Mouse (Mus musculus) splenic B cell, adult 2 months (primary cell): ENCODE measurements around the gene Tnrc18.
A peak's percentile ranks its signal among the peaks of the same experiment; 100 is the strongest.
"Not testable (repeated sequence)": the region's sequence is repeated elsewhere in the genome, so short reads cannot be mapped to it uniquely, and the experiment has no call there.

Experiments used
- DNase-seq: peaks from one replicate; pipeline ENCODE4 v3.0.0-alpha.2; 2011; ENCODE audit warnings: low read depth, low spot score
- H3K27me3 ChIP-seq: 2 replicates; pipeline ENCODE4 v1.6.1; 2012; ENCODE audit warnings: mild to moderate bottlenecking, low read length, moderate library complexity, mixed read lengths; ENCODE audit not compliant: control insufficient read depth, poor library complexity, insufficient read depth, severe bottlenecking
- H3K36me3 ChIP-seq: 2 replicates; pipeline ENCODE4 v1.6.1; 2012; ENCODE audit warnings: mild to moderate bottlenecking, low read length, moderate library complexity, mixed read lengths; ENCODE audit not compliant: control insufficient read depth, poor library complexity, insufficient read depth, severe bottlenecking

Tnrc18 gene

GRCm38 (mm10) chr5:142817524-142818434 lies at the start of gene Tnrc18:
TSS of gene Tnrc18 (minus strand) at chr5:142817662.
- peak; percentile 88 for DNase-seq
- Histone ChIP-seq H3K36me3 (no peaks in the 10 kb centered on the region), H3K27me3 (peaks cover 2% of the 10 kb centered on the region; the same call in 1 of the 2 replicates)

GRCm38 (mm10) chr5:142857763-142858229 lies 40.3 kb upstream of the Tnrc18 start:
- Histone ChIP-seq H3K27me3 (no peaks in the 10 kb centered on the region), H3K36me3 (no peaks in the 10 kb centered on the region)
- no peak for DNase-seq

DNA sequence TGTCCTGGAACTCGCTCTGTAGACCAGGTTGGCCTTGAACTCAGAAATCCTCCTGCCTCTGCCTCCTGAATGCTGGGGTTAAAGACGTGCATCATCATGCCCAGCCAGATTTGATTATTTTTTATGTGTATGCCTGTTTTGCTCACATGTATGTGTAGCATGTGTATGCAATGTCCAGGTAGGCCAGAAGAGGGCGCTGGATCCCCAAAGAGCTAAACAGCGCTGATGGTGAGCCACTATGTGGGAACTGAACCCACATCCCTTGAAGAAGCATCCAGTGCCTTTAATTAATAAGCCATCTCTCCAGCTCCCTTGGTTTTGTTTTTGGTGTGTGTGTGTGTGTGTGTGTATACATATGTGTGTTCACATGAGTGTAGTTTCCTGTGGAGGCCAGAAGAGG lies 38.9 kb upstream of the Tnrc18 start:
- H3K36me3 ChIP-seq: no peaks in the 10 kb centered on the region
- no peak for DNase-seq
- H3K27me3 ChIP-seq: no peaks in the 10 kb centered on the region

GRCm38 (mm10) chr5:142854877-142855276 lies 37.4 kb upstream of the Tnrc18 start:
- DNase-seq: peak; percentile 42
- no peaks in the 10 kb centered on the region for H3K27me3 ChIP-seq
- no peaks in the 10 kb centered on the region for H3K36me3 ChIP-seq

GRCm38 (mm10) chr5:142853585-142853984 lies 36.1 kb upstream of the Tnrc18 start:
- no peak for DNase-seq
- Histone ChIP-seq H3K27me3 (no peaks in the 10 kb centered on the region), H3K36me3 (no peaks in the 10 kb centered on the region)

GRCm38 (mm10) chr5:142851681-142852049 lies 34.2 kb upstream of the Tnrc18 start:
- no peaks in the 10 kb centered on the region for H3K27me3 ChIP-seq
- no peaks in the 10 kb centered on the region for H3K36me3 ChIP-seq
- DNase-seq: no peak

DNA sequence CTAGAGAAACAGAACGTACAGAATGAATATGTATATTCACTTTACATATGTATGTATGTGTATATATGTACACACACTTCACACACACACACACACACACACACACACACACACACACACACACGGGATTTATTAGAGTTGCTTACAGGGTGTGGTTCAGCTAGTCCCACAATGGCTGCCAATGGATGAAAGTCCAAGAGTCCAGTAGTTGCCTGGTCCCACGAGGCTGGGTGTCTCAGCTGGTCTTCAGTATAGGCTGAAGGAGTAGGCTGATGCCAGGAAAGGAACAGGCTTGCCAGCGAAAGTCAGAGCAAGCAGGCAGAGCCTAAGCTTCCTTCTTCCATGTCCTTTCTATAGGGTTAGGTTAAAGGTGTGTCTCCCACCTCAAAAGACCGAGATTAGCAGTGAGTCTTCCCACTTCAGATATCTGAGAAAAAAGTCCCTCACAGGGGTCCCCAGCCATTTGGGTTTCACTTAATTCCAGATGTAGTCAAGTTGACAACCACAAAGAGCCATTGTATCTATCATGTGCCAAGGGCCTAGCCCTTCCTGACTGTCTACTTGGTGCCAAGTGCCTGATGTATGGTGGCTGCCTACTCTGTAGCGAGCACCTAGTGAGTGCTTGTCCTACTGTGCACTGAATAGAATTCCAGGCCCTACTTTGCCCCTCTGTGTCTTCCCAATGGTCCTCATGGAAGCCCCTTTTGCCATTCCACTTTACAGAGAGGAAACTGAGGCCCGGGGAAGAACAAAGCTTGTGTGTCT lies 33.6 kb upstream of the Tnrc18 start:
- Histone ChIP-seq H3K27me3 (no peaks in the 10 kb centered on the region), H3K36me3 (no peaks in the 10 kb centered on the region)
- DNase-seq: no peak

- H3K27me3 ChIP-seq: no peaks in the 10 kb centered on the region
- no peak for DNase-seq
- no peaks in the 10 kb centered on the region for H3K36me3 ChIP-seq
These were observed 33.0 kb upstream of the Tnrc18 start for GRCm38 (mm10) chr5:142850476-142850875.

DNA sequence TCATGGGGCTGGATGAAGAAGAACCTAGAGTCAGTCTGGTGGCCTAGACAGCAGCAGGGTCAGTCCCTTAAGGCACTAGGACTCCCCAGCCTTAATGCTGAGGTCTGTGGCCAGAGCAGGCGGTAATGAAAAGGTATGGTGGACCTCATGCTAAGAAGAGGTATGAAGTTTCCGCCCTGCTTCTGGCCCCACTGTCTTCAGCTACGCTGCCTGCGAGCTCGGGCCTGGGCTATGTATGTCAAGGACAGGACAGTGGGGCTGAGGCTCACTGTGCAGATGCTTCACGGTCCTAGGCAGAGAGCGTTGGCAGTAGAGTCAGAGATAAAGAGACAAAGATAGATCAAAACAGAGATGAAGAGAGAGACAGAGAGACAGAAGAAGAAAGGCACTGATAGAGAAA lies 31.4 kb upstream of the Tnrc18 start:
- H3K36me3 ChIP-seq: no peaks in the 10 kb centered on the region
- no peak for DNase-seq
- H3K27me3 ChIP-seq: no peaks in the 10 kb centered on the region

DNA sequence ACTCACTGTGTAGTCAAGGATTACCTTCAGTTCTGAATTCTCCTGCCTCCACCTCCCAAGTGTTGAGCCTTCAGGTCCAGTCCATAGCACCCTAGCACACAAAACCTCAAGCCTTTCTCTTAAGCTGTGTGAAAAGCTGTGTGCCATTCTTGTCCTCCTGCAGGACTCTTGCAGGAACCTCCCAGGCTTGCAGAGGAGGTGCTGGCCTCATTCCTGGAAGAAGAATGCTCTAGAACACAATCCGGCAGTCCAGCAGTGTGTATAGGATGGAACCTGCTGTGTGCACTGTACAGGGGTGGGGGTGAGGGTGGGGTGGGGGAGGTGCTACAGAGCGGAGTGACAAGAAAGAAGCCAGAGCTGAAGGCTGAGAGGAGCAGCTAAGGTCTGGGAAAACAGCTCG lies 30.7 kb upstream of the Tnrc18 start:
- no peak for DNase-seq
- Histone ChIP-seq H3K36me3 (no peaks in the 10 kb centered on the region), H3K27me3 (no peaks in the 10 kb centered on the region)

DNA sequence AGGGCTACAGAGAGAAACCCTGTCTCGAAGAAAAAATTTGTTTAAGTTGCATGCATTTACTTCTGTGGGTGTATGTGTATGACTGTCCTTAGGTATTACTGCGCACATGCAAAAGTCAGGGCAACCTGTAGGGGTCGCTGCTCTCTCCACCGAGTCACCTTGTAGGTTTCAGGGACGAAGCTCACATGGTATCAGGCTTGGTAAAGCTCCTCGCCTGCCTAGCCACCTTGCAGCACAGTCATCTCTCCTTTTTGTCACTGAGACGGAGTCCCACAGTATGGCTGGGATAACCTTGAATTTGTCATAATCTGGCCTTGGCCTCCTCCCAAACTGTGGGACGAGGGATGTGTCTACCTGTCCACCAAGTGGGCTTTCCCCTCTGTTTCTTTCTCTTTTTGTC lies 27.0 kb upstream of the Tnrc18 start:
- no peaks in the 10 kb centered on the region for H3K36me3 ChIP-seq
- peak; percentile 44 for DNase-seq

GRCm38 (mm10) chr5:142842137-142842642 lies 24.7 kb upstream of the Tnrc18 start:
- Histone ChIP-seq H3K36me3 (no peaks in the 10 kb centered on the region), H3K27me3 (no peaks in the 10 kb centered on the region)
- peak; percentile 26 for DNase-seq

More for the DNA sequence above, 27.0 kb upstream of the Tnrc18 start:
- no peaks in the 10 kb centered on the region for H3K27me3 ChIP-seq

DNA sequence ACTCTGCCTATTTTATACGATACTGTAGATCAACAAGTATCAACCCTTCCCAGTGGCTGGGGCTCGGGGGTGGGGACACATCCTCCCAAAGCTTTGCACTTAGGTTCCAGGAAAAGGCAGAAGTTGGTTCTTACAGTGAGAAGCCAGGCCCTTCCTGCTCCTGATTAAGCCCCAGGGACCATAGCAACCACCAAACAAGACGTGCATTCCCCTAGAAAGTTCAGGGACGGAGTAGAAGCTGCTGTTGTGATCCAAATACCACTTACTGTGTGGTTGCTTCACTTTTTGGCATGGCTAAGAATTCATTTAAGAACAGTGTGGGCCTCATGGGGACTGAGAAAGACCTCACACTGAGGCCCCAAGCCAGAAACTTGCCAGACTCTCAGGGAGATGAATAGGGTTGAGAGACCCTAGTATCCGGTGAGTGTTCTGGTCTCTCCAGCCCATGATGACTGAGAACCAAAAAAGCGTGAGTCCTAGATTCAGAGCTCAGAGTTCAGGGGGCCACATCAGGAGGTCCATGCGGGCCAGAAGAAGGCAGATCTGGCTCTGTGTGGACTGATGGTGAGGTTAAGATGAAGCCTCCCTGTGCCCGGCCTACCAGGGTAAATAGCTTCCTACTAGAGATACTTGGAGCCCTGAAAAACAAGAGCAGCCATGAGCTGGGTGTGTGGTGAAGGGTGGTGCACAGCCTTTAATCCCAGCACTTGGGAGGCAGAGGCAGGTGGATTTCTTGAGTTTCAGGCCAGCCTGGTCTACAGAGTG lies 24.1 kb upstream of the Tnrc18 start:
- Histone ChIP-seq H3K27me3 (no peaks in the 10 kb centered on the region), H3K36me3 (no peaks in the 10 kb centered on the region)
- no peak for DNase-seq

GRCm38 (mm10) chr5:142837427-142837826 lies 20.0 kb upstream of the Tnrc18 start:
- not testable (repeated sequence) for DNase-seq, H3K27me3 ChIP-seq, H3K36me3 ChIP-seq
